Comparison of ENCODE assay signal across 16 mouse cellular contexts in the genomic region with DNA sequence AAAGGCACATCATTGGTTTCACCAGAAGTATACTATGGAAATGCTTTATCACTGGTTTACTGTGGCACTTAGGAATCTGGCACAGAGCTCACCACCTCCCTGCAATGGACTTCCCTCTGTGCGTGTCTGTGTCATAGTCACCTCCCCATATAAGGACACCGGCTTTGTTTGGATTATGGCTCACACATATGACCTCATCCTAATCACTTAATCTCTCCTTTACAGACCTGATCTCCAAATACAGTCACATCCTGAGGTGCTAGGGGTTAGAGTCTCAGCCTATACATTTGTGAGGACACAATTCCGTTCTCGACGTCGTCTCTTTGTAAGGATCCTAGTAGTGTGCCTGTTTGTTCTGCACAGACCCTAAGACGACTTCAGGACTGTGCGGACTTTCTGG. TPM values are rescaled to one million over a fixed set of nuclear protein-coding genes. Genes with fewer than 3 reads are reported as not detected.
A peak's percentile ranks its signal among the peaks of the same experiment; 100 is the strongest.
DNase-seq lines count a peak whose midpoint lies in the region; TF ChIP-seq lines count a peak whose summit lies in the region.
"Had no signal": no experiment of that assay in that cellular context is flagged by ENCODE, and none has a peak within 500 bp of the region (broad histone marks: within the 10 kb centered on the region; RNA-seq: fewer than 3 reads in every experiment).

No protein-coding gene starts in this region.

- no peaks in the 10 kb centered on the region for H3K36me3 ChIP-seq in kidney, adult 2 months (ENCODE audit: control insufficient read depth, insufficient read depth, low read length)
- H3K36me3 ChIP-seq in myocyte (ENCODE audit: control insufficient read depth, insufficient read depth), result no peaks in the 10 kb centered on the region
- H3K36me3 ChIP-seq: embryonic facial prominence, embryonic 12.5 days; liver, embryonic 12.5 days had no signal

- H3ac ChIP-seq in myocyte (ENCODE audit: control insufficient read depth, insufficient read length), result no peak overlapping the region

- no peak overlapping the region for H3K4me3 ChIP-seq in kidney, adult 2 months (ENCODE audit: insufficient read depth, low read depth, low read length)
- no peak overlapping the region for H3K4me3 ChIP-seq in lung, adult 2 months (replicated peaks; ENCODE audit: extremely low read depth, low read depth, low read length)
- H3K4me3 ChIP-seq in myocyte, result no peak overlapping the region
- H3K4me3 ChIP-seq: embryonic facial prominence, embryonic 12.5 days; gastrocnemius, adult 2 months; liver, embryonic 12.5 days had no signal

- H3K27me3 ChIP-seq in kidney, adult 2 months (replicated peaks; ENCODE audit: control insufficient read depth, insufficient read depth, low read length), result no peaks in the 10 kb centered on the region
- no peaks in the 10 kb centered on the region for H3K27me3 ChIP-seq in myocyte (ENCODE audit: control insufficient read depth, insufficient read depth, insufficient read length)
- H3K27me3 ChIP-seq: embryonic facial prominence, embryonic 12.5 days had no signal

- no peaks in the 10 kb centered on the region for H3K4me1 ChIP-seq in kidney, adult 2 months (ENCODE audit: control insufficient read depth, insufficient read depth, low read length)
- no peaks in the 10 kb centered on the region for H3K4me1 ChIP-seq in lung, adult 2 months (ENCODE audit: control insufficient read depth, insufficient read depth, low read length)

- H3K4me2 ChIP-seq in myocyte (ENCODE audit: low read depth), result no peak overlapping the region
- H3K4me2 ChIP-seq: embryonic facial prominence, embryonic 12.5 days; liver, embryonic 12.5 days had no signal

- TF ChIP-seq POLR2A in kidney, adult 2 months (IDR thresholded peaks at IDR 0.05; ENCODE audit: low read depth, low read length), result no peak
- no peak for TF ChIP-seq POLR2A in lung, adult 2 months (IDR thresholded peaks at IDR 0.05; ENCODE audit: borderline replicate concordance, extremely low read depth, low read depth, low read length)
- TF ChIP-seq POLR2A in myocyte (IDR thresholded peaks at IDR 0.05; ENCODE audit: insufficient read length, low read depth), result no peak

- DNase-seq in kidney, adult 11 months, result peak; percentile 0
- DNase-seq in kidney, adult 2 months, result no peak
- DNase-seq in lung, postnatal 10 days, result peak; percentile 1
- no peak for DNase-seq in lung, adult 2 months
- peak; percentile 34 for DNase-seq in MN1 (ENCODE audit: low spot score)
- no peak for DNase-seq in spleen, postnatal 14 days (ENCODE audit: low spot score in 2 of 2)
- DNase-seq: adrenal gland, postnatal 14 days; cerebellum, postnatal 25 days; gastrocnemius, adult 2 months; kidney, postnatal 36 days; spleen, adult 18-20 months; thymus, adult 18-20 months had no signal

- 69% methylated on average over 8 of the region's 8 CpGs for WGBS in kidney, adult 2 months
- WGBS in lung, adult 2 months, result 38% methylated on average over 8 of the region's 8 CpGs

- TF ChIP-seq CTCF in kidney, adult 2 months (conservative IDR thresholded peaks at IDR 0.05; ENCODE audit: insufficient read depth, insufficient read length, low read depth, low read length), result no peak
- no peak for TF ChIP-seq CTCF in lung, adult 2 months (IDR thresholded peaks at IDR 0.05; ENCODE audit: insufficient read depth, low read length)

- no peak overlapping the region for H3K27ac ChIP-seq in kidney, adult 2 months (ENCODE audit: insufficient read depth, low read depth, low read length)
- H3K27ac ChIP-seq: embryonic facial prominence, embryonic 12.5 days; gastrocnemius, adult 2 months; liver, embryonic 12.5 days had no signal

- no peaks in the 10 kb centered on the region for H3K79me2 ChIP-seq in myocyte (ENCODE audit: control insufficient read depth, insufficient read depth)

TF ChIP-seq in myocyte, 11 proteins besides CTCF, POLR2A, EP300 and RAD21:
- no peak for TF ChIP-seq CEBPB (IDR thresholded peaks at IDR 0.05; ENCODE audit: insufficient read depth, poor library complexity, severe bottlenecking)
- TF ChIP-seq SRF (IDR thresholded peaks at IDR 0.05; ENCODE audit: control insufficient read depth, insufficient read length, low read depth), result peak; percentile 65

RNA-seq across cellular contexts. Expression of a gene that starts 5.4 kb away (rescaled TPM):
- 0.92 and 1.0 TPM in 2 replicates for polyA plus RNA-seq in kidney, adult 2 months (2012; rRNA removed)
- 0.95 and 1.1 TPM in 2 replicates for polyA plus RNA-seq in lung, adult 2 months (2012; rRNA removed)
- not detected for polyA plus RNA-seq in myocyte (2012; fragmentation: generic; extraction: Trizol)

RNA-seq across cellular contexts. Expression of a gene that starts 35.5 kb away (rescaled TPM):
- polyA plus RNA-seq in kidney, adult 2 months (2012; rRNA removed), result not detected in 2 replicates
- not detected in 2 replicates for polyA plus RNA-seq in lung, adult 2 months (2012; rRNA removed)
- polyA plus RNA-seq in myocyte (2012; fragmentation: generic; extraction: Trizol), result 0.10 TPM
- polyA plus RNA-seq: embryonic facial prominence, embryonic 12.5 days; intestine, embryonic 14.5 days; liver, embryonic 12.5 days had no signal

RNA-seq across cellular contexts. Expression of a gene that starts 35.5 kb away (rescaled TPM):
- 144 and 146 TPM in 2 replicates for polyA plus RNA-seq in kidney, adult 2 months (2012; rRNA removed)
- polyA plus RNA-seq in lung, adult 2 months (2012; rRNA removed), result 95.5 and 102 TPM in 2 replicates
- 133 TPM for polyA plus RNA-seq in myocyte (2012; fragmentation: generic; extraction: Trizol)

Comparison
In these comparisons a context has a peak if more than half of its experiments do, and no peak if none do; other contexts are left out.
1. DNase-seq: peak in kidney, adult 11 months (single experiment), lung, postnatal 10 days (single experiment) and MN1 (single experiment); none in kidney, adult 2 months (single experiment), lung, adult 2 months (single experiment) and spleen, postnatal 14 days (0 of 2).